Mouse (Mus musculus) mammary gland, adult 2 months (tissue): ENCODE results near the gene Insc. TPM values are rescaled to one million over a fixed set of nuclear protein-coding genes. Genes with fewer than 3 reads are reported as not detected.

Experiments used
- polyA plus RNA-seq: library from polyadenylated mRNA; depleted of rRNA; stranded (reverse); fragments of >200 nt; gene quantifications from 2 replicates; pipeline ENCODE4 v1.2.3, GENCODE M21; 2012; ENCODE audit warnings: low replicate concordance; rRNA removed

Insc gene
- polyA plus RNA-seq, result 0.63 and 1.2 TPM in 2 replicates

DNA sequence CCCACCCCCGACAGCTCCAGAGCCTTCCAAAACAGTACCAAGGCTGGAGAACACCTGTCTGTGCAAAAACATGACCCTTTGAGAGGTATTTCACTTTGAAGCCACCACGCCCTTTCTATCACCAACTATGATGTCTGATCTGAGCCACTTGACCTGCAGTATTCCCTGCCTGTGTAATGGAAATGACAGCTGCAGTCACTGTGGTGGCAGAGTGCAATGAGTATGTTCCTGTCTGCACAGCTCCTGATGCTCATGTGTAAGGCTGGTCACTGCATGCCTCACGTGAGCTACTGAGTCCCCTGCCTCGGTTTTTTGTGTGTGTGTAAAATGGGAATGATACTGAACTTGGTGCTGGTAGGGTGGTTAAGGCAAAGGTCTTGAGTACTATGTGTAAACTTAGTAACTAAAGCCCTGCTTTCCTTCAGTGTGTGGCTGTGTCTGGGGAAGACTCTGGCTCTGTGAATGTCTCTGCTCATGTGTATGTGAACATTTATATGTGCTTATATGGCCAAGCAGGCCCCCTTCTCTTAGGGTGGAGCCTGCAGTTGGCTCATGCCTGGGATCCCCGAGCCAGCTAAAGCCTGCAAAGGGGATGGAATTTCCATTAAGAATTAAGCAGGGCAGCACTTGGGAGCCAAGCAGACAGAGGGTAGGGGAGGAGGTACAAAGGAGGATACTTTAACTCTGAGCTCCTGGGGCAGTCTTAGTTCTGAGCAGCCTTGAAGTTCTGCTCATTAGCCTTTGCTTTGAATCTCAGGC lies at the start of gene Insc:
Gene Insc (plus strand): TSS at position 673 of the 759 bp plus-strand sequence.

GRCm38 (mm10) chr7:114718300-114718699 lies 25.2 kb upstream of the Insc start, which contains the start of gene Calcb:
Calcb (plus strand) TSS chr7:114718643.

Other genes starting within 250 kb of the Insc start
- 1.0 and 2.4 TPM in 2 replicates for gene Cyp2r1, start 180.7 kb upstream of the Insc start, polyA plus RNA-seq
- 0.73 and 2.1 TPM in 2 replicates for gene Calca, start 107.3 kb upstream of the Insc start, polyA plus RNA-seq
- 0.82 TPM in 1 of 2 replicates, not detected in the other for gene Calcb, start 25.1 kb upstream of the Insc start, polyA plus RNA-seq